Mouse (Mus musculus) olfactory bulb, adult 2 months (tissue): Measurements from ENCODE around the gene Inpp5k. TPM values are rescaled to one million over a fixed set of nuclear protein-coding genes. Genes with fewer than 3 reads are reported as not detected.
A peak's percentile ranks its signal among the peaks of the same experiment; 100 is the strongest.

Source experiments
- H3K27ac ChIP-seq: fragments of 200-500 bp; 2 replicates; pipeline ENCODE4 v1.5.1; 2012; ENCODE audit warnings: low read depth, low read length; ENCODE audit not compliant: insufficient read depth
- H3K4me1 ChIP-seq: fragments of 200-500 bp; 2 replicates; pipeline ENCODE4 v1.6.1; 2012; ENCODE audit warnings: low read length; ENCODE audit not compliant: control insufficient read depth, insufficient read depth
- H3K4me3 ChIP-seq: fragments of 200-500 bp; 2 replicates; pipeline ENCODE4 v1.5.1; 2012; ENCODE audit warnings: mild to moderate bottlenecking, low read depth, low read length, moderate library complexity; ENCODE audit not compliant: insufficient read depth
- CTCF ChIP-seq: fragments of 200-500 bp; IDR thresholded peaks from 2 replicates; pipeline ENCODE4 v1.5.1; 2012; ENCODE audit warnings: low read depth, mild to moderate bottlenecking, low read length, moderate library complexity; ENCODE audit not compliant: insufficient read depth
- POLR2A ChIP-seq: fragments of 200-500 bp; IDR thresholded peaks from 2 replicates; pipeline ENCODE4 v1.6.1; 2012; ENCODE audit warnings: mild to moderate bottlenecking, low read depth, low read length, moderate library complexity; ENCODE audit not compliant: insufficient read depth
- WGBS: fragments of 180-500 bp; shearing (Covaris S2); methylation state at CpG from one replicate; pipeline ENCODE4 v1.1.7; 2018; 5-methylcytosine and 5-hydroxymethylcytosine counted together
- polyA plus RNA-seq: library from polyadenylated mRNA; stranded (reverse); fragments of >200 nt; gene quantifications from 2 replicates; pipeline ENCODE4 v1.2.4, GENCODE M21; 2012; ENCODE audit warnings: low replicate concordance; ENCODE audit not compliant: missing spikeins, insufficient read depth, insufficient read length

The Inpp5k gene
- not detected in 2 replicates for polyA plus RNA-seq

GRCm38 (mm10) chr11:75630645-75631229, at the start of gene Inpp5k:
Inpp5k (plus strand) TSS chr11:75630988.
- H3K27ac ChIP-seq, result 0 out of 2 replicates have a peak within 1 kb of the TSS, but pooled peaks have one; percentile 48
- H3K4me1 ChIP-seq, result peaks cover 4% of the 10 kb centered on the region; the same call in 1 of the 2 replicates
- WGBS, result under 1% methylated on average over 53 of the region's 53 CpGs
- TF ChIP-seq POLR2A (peak; percentile 83), CTCF (no peak)
- H3K4me3 ChIP-seq, result peak within 1 kb of the TSS; percentile 93

- TF ChIP-seq CTCF (no peak), POLR2A (no peak)
- Histone ChIP-seq H3K27ac (no peak overlapping the region), H3K4me1 (no peaks in the 10 kb centered on the region), H3K4me3 (no peak overlapping the region)
- 98% methylated on average over 7 of the region's 7 CpGs for WGBS
These were observed 49.2 kb upstream of the Inpp5k start for GRCm38 (mm10) chr11:75581495-75582149.

GRCm38 (mm10) chr11:75583521-75583920, 47.3 kb upstream of the Inpp5k start:
- WGBS, result 84% methylated on average over 2 of the region's 2 CpGs
- Histone ChIP-seq H3K4me1 (peaks cover 2% of the 10 kb centered on the region; the same call in 1 of the 2 replicates), H3K4me3 (no peak overlapping the region), H3K27ac (no peak overlapping the region)
- no peak for TF ChIP-seq POLR2A
- TF ChIP-seq CTCF, result no peak

- Histone ChIP-seq H3K4me3 (no peak overlapping the region), H3K4me1 (peaks cover 14% of the 10 kb centered on the region), H3K27ac (no peak overlapping the region)
- 91% methylated on average over 4 of the region's 4 CpGs for WGBS
- TF ChIP-seq CTCF, result no peak
- TF ChIP-seq POLR2A, result no peak
These were observed 45.7 kb upstream of the Inpp5k start for GRCm38 (mm10) chr11:75585061-75585460.

GRCm38 (mm10) chr11:75585978-75586377, 44.8 kb upstream of the Inpp5k start:
- WGBS, result 82% methylated on average over 5 of the region's 5 CpGs
- no peak overlapping the region for H3K27ac ChIP-seq

GRCm38 (mm10) chr11:75586963-75587362, 43.8 kb upstream of the Inpp5k start:
- 87% methylated on average over 5 of the region's 5 CpGs for WGBS
- Histone ChIP-seq H3K4me3 (no peak overlapping the region), H3K27ac (no peak overlapping the region), H3K4me1 (peaks cover 17% of the 10 kb centered on the region)
- TF ChIP-seq CTCF (no peak), POLR2A (no peak)

More at GRCm38 (mm10) chr11:75585978-75586377, 44.8 kb upstream of the Inpp5k start:
- TF ChIP-seq POLR2A (no peak), CTCF (no peak)
- H3K4me1 ChIP-seq, result peaks cover 17% of the 10 kb centered on the region
- no peak overlapping the region for H3K4me3 ChIP-seq

GRCm38 (mm10) chr11:75587493-75588284, 43.1 kb upstream of the Inpp5k start, which contains the start of gene Pitpna:
Pitpna (plus strand) TSS chr11:75588097.
- H3K4me1 ChIP-seq, result peaks cover 22% of the 10 kb centered on the region
- TF ChIP-seq CTCF, result no peak
- peak; percentile 98 for TF ChIP-seq POLR2A
- H3K4me3 ChIP-seq, result peak within 1 kb of the TSS; percentile 79
- 3% methylated on average over 49 of the region's 49 CpGs for WGBS
- peak within 1 kb of the TSS; percentile 90 for H3K27ac ChIP-seq

GRCm38 (mm10) chr11:75588285-75588941, 42.4 kb upstream of the Inpp5k start:
- under 1% methylated on average over 37 of the region's 37 CpGs for WGBS
- no peak for TF ChIP-seq CTCF
- TF ChIP-seq POLR2A, result no peak
- peak overlapping the region; percentile 79 for H3K4me3 ChIP-seq

More at GRCm38 (mm10) chr11:75588285-75588941, 42.4 kb upstream of the Inpp5k start:
- Histone ChIP-seq H3K27ac (peak overlapping the region; percentile 81), H3K4me1 (peaks cover 22% of the 10 kb centered on the region)
